Comparison of ENCODE assay signal across 14 mouse cellular contexts in the genomic region with DNA sequence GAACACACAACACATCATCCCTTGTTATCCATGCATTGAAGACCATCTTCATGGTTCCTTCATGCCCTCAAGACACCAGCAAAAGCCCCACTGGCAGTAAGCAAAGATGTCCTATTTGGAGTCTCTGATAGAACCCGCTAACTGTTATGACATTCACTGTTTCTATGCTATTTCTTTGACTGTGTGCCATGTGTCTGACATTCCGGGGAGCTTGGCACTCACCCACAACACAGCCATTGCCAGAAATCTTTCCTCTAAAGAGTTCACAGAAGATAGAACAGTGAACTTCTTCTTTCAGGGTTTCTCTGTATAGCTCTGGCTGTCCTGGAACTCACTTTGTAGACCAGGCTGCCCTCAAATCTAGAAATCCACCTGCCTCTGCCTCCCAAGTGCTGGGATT.
DNase-seq lines count a peak whose midpoint lies in the region; ATAC-seq and TF ChIP-seq lines count a peak whose summit lies in the region.
"Had no signal": no experiment of that assay in that cellular context is flagged by ENCODE, and none has a peak within 500 bp of the region (broad histone marks: within the 10 kb centered on the region; RNA-seq: fewer than 3 reads in every experiment).

No protein-coding gene starts in this region.

- TF ChIP-seq CTCF in liver, adult 2 months (IDR thresholded peaks at IDR 0.05; ENCODE audit: low read depth, low read length) = no peak
- no peak for TF ChIP-seq CTCF in thymus, adult 2 months (IDR thresholded peaks at IDR 0.05; ENCODE audit: borderline replicate concordance, control insufficient read depth, extremely low read depth, insufficient read depth, low read length, poor library complexity)

- H3K36me3 ChIP-seq in forebrain, embryonic 14.5 days (ENCODE audit: control insufficient read depth, insufficient read depth, low read length) = no peaks in the 10 kb centered on the region
- no peaks in the 10 kb centered on the region for H3K36me3 ChIP-seq in forebrain, embryonic 10.5 days (replicated peaks)
- no peaks in the 10 kb centered on the region for H3K36me3 ChIP-seq in liver, adult 2 months (ENCODE audit: control insufficient read depth, insufficient read depth, low read length)
- H3K36me3 ChIP-seq in liver, embryonic 12.5 days = no peaks in the 10 kb centered on the region
- no peaks in the 10 kb centered on the region for H3K36me3 ChIP-seq in thymus, adult 2 months (ENCODE audit: control insufficient read depth, insufficient read depth, low read length)
- H3K36me3 ChIP-seq: embryonic facial prominence, embryonic 13.5 days had no signal

- WGBS in forebrain, embryonic 14.5 days = 72% methylated on average over 2 of the region's 2 CpGs
- 91% methylated on average over 2 of the region's 2 CpGs for WGBS in forebrain, embryonic 10.5 days
- 18% methylated on average over 2 of the region's 2 CpGs for WGBS in liver, adult 2 months
- WGBS in liver, embryonic 12.5 days (ENCODE audit: insufficient replicate concordance) = 69% methylated on average over 2 of the region's 2 CpGs
- WGBS in thymus, adult 2 months = 93% methylated on average over 2 of the region's 2 CpGs

- no peak for TF ChIP-seq POLR2A in liver, adult 2 months (IDR thresholded peaks at IDR 0.05; ENCODE audit: extremely low read depth, insufficient read depth, low read length)
- TF ChIP-seq POLR2A in thymus, adult 2 months (IDR thresholded peaks at IDR 0.05; ENCODE audit: control insufficient read depth, extremely low read depth, insufficient read depth, low read length, poor library complexity) = no peak

- no peak for ATAC-seq in forebrain, embryonic 14.5 days
- no peak for ATAC-seq in liver, embryonic 12.5 days

- no peak overlapping the region for H3K9ac ChIP-seq in forebrain, embryonic 14.5 days (ENCODE audit: low read length)
- no peak overlapping the region for H3K9ac ChIP-seq in liver, adult 2 months (ENCODE audit: low read depth, low read length)
- H3K9ac ChIP-seq in liver, embryonic 12.5 days = no peak overlapping the region
- H3K9ac ChIP-seq: embryonic facial prominence, embryonic 13.5 days; hindbrain, embryonic 14.5 days had no signal

- no peak overlapping the region for H3K4me2 ChIP-seq in forebrain, embryonic 14.5 days (ENCODE audit: low read length)
- H3K4me2 ChIP-seq in liver, embryonic 12.5 days = no peak overlapping the region
- H3K4me2 ChIP-seq: embryonic facial prominence, embryonic 13.5 days; hindbrain, embryonic 14.5 days; liver, embryonic 11.5 days had no signal

- H3K4me1 ChIP-seq in forebrain, embryonic 14.5 days (ENCODE audit: control insufficient read depth, insufficient read depth, low read length) = no peaks in the 10 kb centered on the region
- H3K4me1 ChIP-seq in forebrain, embryonic 10.5 days = no peaks in the 10 kb centered on the region; the same call in 1 of the 2 replicates
- H3K4me1 ChIP-seq in liver, adult 2 months (ENCODE audit: control insufficient read depth, insufficient read depth, low read length) = peaks cover 25% of the 10 kb centered on the region
- H3K4me1 ChIP-seq in liver, embryonic 12.5 days = no peaks in the 10 kb centered on the region
- H3K4me1 ChIP-seq in thymus, adult 2 months (replicated peaks; ENCODE audit: control insufficient read depth, insufficient read depth, low read length) = peaks cover 10% of the 10 kb centered on the region

- no peaks in the 10 kb centered on the region for H3K27me3 ChIP-seq in forebrain, embryonic 14.5 days (replicated peaks; ENCODE audit: control insufficient read depth, insufficient read depth, low read length)
- H3K27me3 ChIP-seq in forebrain, embryonic 10.5 days (ENCODE audit: poor library complexity, severe bottlenecking) = no peaks in the 10 kb centered on the region
- H3K27me3 ChIP-seq in liver, adult 2 months (ENCODE audit: control insufficient read depth, insufficient read depth, low read length) = no peaks in the 10 kb centered on the region
- peaks cover 31% of the 10 kb centered on the region for H3K27me3 ChIP-seq in liver, embryonic 12.5 days (replicated peaks)
- H3K27me3 ChIP-seq in thymus, adult 2 months (ENCODE audit: control insufficient read depth, insufficient read depth, low read length) = no peaks in the 10 kb centered on the region
- H3K27me3 ChIP-seq: embryonic facial prominence, embryonic 13.5 days had no signal

- no peak overlapping the region for H3K4me3 ChIP-seq in forebrain, embryonic 14.5 days (ENCODE audit: low read depth, low read length)
- H3K4me3 ChIP-seq in forebrain, embryonic 10.5 days = no peak overlapping the region
- no peak overlapping the region for H3K4me3 ChIP-seq in liver, adult 2 months (ENCODE audit: insufficient read depth, low read depth, low read length)
- H3K4me3 ChIP-seq in liver, embryonic 12.5 days = no peak overlapping the region
- no peak overlapping the region for H3K4me3 ChIP-seq in thymus, adult 2 months (ENCODE audit: control insufficient read depth, insufficient read depth, low read length)
- H3K4me3 ChIP-seq: embryonic facial prominence, embryonic 13.5 days had no signal

- H3K9me3 ChIP-seq in forebrain, embryonic 14.5 days (replicated peaks; ENCODE audit: control insufficient read depth, low read length) = no peaks in the 10 kb centered on the region
- H3K9me3 ChIP-seq in forebrain, embryonic 10.5 days = no peaks in the 10 kb centered on the region
- no peaks in the 10 kb centered on the region for H3K9me3 ChIP-seq in liver, embryonic 12.5 days (replicated peaks)
- H3K9me3 ChIP-seq: embryonic facial prominence, embryonic 13.5 days had no signal

- peak; percentile 53 for DNase-seq in forebrain, embryonic 14.5 days (ENCODE audit: low spot score)
- DNase-seq in forebrain, embryonic 10.5 days (ENCODE audit: extremely low spot score, low spot score) = no peak
- peak; percentile 66 for DNase-seq in liver, adult 2 months (ENCODE audit: extremely low read depth, low read depth, low spot score)
- peak; percentile 58 for DNase-seq in adipocyte (ENCODE audit: low spot score)
- DNase-seq in layer of hippocampus, adult 9-11 months = peak; percentile 9
- DNase-seq in thymus, adult 2 months = no peak
- DNase-seq: cerebellum, adult 11 months; heart, adult 11 months; kidney, adult 11 months; kidney, postnatal 25 days had no signal

- H3K27ac ChIP-seq in forebrain, embryonic 14.5 days (ENCODE audit: low read depth, low read length) = no peak overlapping the region
- no peak overlapping the region for H3K27ac ChIP-seq in forebrain, embryonic 10.5 days
- no peak overlapping the region for H3K27ac ChIP-seq in liver, adult 2 months (replicated peaks; ENCODE audit: insufficient read depth, low read depth, low read length)
- no peak overlapping the region for H3K27ac ChIP-seq in liver, embryonic 12.5 days
- no peak overlapping the region for H3K27ac ChIP-seq in thymus, adult 2 months (ENCODE audit: control insufficient read depth, insufficient read depth, low read length)
- H3K27ac ChIP-seq: embryonic facial prominence, embryonic 13.5 days; hindbrain, embryonic 14.5 days had no signal

- H3K79me2 ChIP-seq in liver, adult 2 months (ENCODE audit: control insufficient read depth, insufficient read depth, low read length) = no peaks in the 10 kb centered on the region

Comparison
In these comparisons a context has a peak if more than half of its experiments do, and no peak if none do; other contexts are left out.
1. DNase-seq: peak in forebrain, embryonic 14.5 days (single experiment), liver, adult 2 months (single experiment), adipocyte (single experiment) and layer of hippocampus, adult 9-11 months (single experiment); none in forebrain, embryonic 10.5 days (single experiment) and thymus, adult 2 months (single experiment).